ENCODE assay signal across 24 mouse cellular contexts in genomic region chr1:181476557-181476956, GRCm38 (mm10). TPM values are rescaled to one million over a fixed set of nuclear protein-coding genes. Genes with fewer than 3 reads are reported as not detected.
"Had no signal": no experiment of that assay in that cellular context is flagged by ENCODE, and none has a peak within 500 bp of the region (broad histone marks: within the 10 kb centered on the region; RNA-seq: fewer than 3 reads in every experiment).

No protein-coding gene starts in this region.

- ATAC-seq: midbrain, embryonic 16.5 days had no signal

- H3K4me3 ChIP-seq: midbrain, embryonic 10.5 days; midbrain, embryonic 12.5 days; myocyte; neural tube, embryonic 13.5 days; neural tube, embryonic 15.5 days had no signal

- H3K4me2 ChIP-seq: lung, embryonic 14.5 days; midbrain, embryonic 12.5 days; neural tube, embryonic 13.5 days; neural tube, embryonic 15.5 days had no signal

- H3K4me1 ChIP-seq: midbrain, embryonic 12.5 days; neural tube, embryonic 15.5 days had no signal

- H3K27ac ChIP-seq: midbrain, embryonic 10.5 days; midbrain, embryonic 12.5 days; neural tube, embryonic 13.5 days; neural tube, embryonic 15.5 days had no signal

- H3K27me3 ChIP-seq: midbrain, embryonic 12.5 days; neural tube, embryonic 13.5 days; neural tube, embryonic 15.5 days had no signal

- H3K36me3 ChIP-seq: midbrain, embryonic 10.5 days; midbrain, embryonic 12.5 days; neural tube, embryonic 13.5 days; neural tube, embryonic 15.5 days had no signal

- DNase-seq: lung, adult 18-20 months; lung, embryonic 14.5 days; lung, postnatal 10 days; lung, postnatal 4 days; midbrain, embryonic 14.5 days; retina, postnatal 1 day; right cerebral cortex, adult 18-20 months; right cerebral cortex, postnatal 25 days; right cerebral cortex, postnatal 4 days; spleen, adult 18-20 months; thymus, adult 18-20 months; thymus, postnatal 14 days; thymus, postnatal 36 days had no signal

- H3K9ac ChIP-seq: lung, embryonic 14.5 days; midbrain, embryonic 12.5 days; neural tube, embryonic 13.5 days; neural tube, embryonic 15.5 days had no signal

RNA-seq across cellular contexts. Expression of gene Ccdc121, which starts 34.7 kb away (rescaled TPM):
- total RNA-seq: megakaryocyte, adult 5-6 weeks; megakaryocyte-erythroid progenitor cell, adult 5-6 weeks had no signal
- polyA plus RNA-seq: myocyte; neural tube, embryonic 11.5 days; neural tube, embryonic 13.5 days; neural tube, embryonic 15.5 days; small intestine, adult 2 months; stomach, embryonic 14.5 days had no signal
